Mouse (Mus musculus): ENCODE measurements around the gene Hist1h2ae.
A peak's percentile ranks its signal among the peaks of the same experiment; 100 is the strongest.
"Not testable (repeated sequence)": the region's sequence is repeated elsewhere in the genome, so short reads cannot be mapped to it uniquely, and the experiment has no call there.

Hist1h2ae gene

DNA sequence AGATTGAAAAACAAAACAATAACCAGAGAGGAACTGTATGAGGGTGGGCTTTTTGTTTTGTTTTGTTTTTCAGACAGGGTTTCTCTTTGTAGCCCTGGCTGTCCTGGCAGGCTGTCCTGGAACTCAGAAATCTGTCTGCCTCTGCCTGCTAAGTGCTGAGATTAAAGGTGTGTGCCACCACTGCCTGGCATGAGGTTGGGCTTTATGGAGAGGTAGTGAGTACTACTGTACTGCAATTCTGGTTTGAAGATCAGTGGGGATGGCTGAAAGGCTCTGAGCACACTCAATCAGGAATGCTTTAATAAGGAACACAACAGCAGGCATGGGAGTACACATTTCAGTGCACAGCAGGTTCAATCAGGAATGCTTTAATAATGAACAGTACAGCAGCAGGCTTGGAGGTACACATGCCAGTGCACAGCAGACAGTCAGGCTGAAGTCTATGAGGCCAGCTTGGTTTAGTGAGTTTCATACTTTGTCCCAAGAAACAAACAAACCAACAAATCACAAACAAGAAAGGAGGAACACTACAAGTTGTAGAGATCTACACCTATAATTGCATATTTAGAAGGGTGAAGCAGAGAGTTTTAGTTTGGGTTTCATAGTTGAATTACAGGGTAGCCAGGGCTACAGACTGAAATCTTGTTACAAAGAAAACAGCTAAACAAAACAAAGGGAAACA, 12.5 kb upstream of the Hist1h2ae start:
- peak; percentile 48 for DNase-seq (ENCODE audit: low read depth, low spot score)

DNA sequence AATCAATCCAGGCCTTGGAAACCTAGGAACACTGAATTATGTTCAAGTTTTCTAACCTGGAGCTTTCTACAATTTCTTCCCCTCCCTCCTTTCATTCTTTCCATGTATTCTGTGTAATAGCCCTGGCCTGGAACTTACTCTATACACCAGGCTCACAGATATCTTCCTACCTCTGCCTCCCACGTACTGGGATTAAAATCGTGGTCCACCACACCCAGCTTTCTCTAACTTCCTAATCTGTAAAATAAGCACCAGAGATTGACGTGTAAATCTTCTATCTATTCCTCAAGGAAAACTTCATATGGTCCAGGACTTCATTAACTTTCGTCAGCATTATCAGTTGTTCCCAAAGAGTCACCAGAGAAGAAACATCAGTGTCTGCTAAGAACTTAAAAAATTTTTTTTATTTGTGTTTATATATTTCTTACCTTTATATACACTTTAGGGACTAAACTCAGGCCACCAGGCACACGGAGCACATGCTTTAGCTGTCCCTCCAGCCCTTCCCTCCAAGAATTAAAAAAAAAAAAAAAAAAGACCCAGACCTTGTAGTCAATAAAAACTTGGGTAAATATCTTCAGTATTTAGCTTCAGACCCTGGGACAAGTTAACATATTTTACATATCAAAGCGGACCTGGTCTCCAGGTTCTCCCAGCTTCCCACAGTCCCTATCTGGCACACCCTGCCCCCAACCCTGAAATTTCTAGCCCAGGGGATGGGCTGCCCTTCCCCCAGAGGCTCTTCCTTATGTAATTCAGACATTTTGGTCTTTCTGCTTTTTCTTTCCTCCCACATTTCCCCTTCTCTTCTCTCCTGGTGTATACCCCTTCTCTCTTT, 11.4 kb upstream of the Hist1h2ae start:
- DNase-seq (ENCODE audit: low read depth, low spot score) = peak; percentile 75

DNA sequence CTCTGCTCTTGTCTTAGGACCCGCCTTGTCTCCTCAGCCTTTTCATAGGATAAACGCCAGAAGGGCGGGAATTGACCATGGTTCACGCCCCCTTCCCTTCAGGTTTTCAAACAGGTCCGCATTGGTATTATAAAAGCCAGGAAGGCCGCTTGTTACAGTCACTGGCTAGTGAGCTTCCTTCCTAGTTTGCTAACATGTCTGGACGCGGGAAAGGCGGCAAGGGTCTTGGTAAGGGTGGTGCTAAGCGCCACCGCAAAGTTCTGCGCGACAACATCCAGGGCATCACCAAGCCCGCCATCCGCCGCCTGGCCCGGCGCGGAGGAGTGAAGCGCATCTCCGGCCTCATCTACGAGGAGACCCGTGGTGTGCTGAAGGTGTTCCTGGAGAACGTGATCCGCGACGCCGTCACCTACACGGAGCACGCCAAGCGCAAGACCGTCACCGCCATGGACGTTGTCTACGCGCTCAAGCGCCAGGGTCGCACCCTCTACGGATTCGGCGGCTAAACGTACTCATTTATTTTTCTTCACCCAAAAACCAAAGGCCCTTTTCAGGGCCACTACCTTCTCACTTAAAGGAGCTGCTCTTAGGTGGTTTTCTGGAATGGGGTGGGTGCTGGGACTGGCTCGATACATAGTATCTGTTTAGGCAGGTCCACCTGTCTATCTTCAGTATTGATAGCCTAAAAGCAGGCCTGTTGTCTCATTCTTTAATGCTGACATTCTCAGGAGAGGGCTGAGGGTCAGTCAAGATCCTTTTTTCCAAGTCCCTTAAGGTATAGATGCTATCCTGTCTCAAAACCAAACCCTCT, 10.6 kb upstream of the Hist1h2ae start, which contains the start of gene Hist1h4d:
TSS of gene Hist1h4d (plus strand) at position 191 of the 811 bp plus-strand sequence.
- DNase-seq (ENCODE audit: low read depth, low spot score) = peak; percentile 97

DNA sequence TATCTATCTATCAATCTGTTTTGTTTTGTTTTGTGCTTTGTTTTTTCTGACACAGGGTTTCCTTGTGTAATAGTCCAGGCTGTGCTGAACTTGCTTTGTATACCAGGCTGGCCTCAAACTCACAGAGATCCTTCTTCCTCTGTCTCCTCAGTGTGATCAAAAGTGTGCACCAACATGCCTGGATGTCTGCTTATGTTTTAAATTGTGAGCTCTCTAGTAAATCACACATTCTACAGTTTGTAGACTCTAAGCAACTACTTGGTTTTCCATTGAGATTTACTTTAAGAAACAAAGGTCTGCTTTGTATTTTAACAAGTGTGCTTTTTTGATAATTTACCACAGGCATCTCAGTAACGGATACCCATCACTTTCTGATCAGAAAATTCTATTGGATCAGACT, 6.8 kb upstream of the Hist1h2ae start:
- no peak for DNase-seq (ENCODE audit: low read depth, low spot score)

DNA sequence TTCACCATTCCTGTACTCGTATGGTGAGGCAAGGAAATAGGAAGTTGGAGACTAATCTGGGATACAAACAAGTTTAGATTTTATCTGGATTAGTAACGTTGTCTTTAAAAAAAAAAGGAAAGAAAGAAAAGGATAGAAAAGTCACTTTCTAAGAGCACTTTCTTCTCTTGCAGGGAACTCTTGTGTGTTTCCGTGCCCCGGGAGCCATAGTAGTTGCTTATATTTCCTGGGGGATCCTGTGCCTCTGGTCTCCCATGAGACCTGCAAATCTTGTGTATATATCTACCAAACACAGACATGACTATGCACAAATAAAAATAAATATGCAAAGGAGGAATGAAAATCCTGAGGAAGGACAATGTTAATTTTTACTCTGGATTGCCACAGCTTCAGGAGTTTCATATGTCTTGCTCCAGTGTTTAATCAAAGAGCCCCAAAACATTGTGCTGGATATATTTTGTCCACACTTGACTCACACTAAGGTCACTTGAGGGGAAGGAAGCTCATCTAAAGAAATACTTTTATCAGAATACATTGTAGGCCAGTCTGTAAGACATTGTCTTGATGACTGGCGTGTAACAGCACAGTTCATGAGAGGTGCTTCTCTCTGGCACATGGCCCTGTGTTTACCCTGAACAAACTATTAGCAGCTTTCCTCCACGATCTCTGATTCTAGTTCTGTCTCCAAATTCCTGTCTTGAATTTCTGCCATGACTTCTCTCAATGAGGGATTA, 6.1 kb upstream of the Hist1h2ae start:
- DNase-seq (ENCODE audit: low read depth, low spot score) = no peak

DNA sequence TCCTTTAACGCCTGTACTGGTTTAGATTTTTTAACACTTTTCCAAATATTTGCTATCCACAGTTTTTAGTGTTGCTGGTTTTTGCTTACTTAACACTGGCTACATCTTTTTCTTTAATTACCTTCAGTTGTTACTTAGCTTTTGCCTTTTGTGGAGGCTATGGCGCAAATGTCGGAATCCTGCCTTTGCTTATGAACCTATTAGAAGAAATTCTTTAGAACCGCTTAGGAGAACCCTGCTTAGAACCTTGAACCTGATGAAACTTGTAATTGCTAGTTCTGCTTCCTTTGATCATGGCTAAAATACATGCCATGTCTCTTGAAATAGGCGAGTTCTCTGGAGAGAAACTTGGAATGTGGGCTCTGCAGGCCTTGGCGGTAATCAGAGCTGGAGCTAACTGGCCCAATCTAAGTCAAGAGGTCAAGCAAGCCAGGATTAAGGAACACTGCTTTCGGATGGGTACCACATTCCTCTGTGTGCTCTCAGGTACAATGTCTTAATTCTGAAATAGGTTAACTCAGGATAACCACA, 5.4 kb upstream of the Hist1h2ae start:
- peak; percentile 67 for DNase-seq (ENCODE audit: low read depth, low spot score)

DNA sequence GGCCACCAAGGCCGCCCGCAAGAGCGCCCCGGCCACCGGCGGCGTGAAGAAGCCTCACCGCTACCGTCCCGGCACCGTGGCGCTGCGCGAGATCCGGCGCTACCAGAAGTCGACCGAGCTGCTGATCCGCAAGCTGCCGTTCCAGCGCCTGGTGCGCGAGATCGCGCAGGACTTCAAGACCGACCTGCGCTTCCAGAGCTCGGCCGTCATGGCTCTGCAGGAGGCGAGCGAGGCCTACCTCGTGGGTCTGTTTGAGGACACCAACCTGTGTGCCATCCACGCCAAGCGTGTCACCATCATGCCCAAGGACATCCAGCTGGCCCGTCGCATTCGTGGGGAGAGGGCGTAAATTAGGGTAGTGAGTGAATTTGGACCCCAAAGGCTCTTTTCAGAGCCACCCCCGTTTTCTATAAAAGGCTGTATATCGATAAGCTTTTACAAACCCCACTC, 4.9 kb upstream of the Hist1h2ae start:
- DNase-seq (ENCODE audit: low read depth, low spot score) = not testable (repeated sequence)

DNA sequence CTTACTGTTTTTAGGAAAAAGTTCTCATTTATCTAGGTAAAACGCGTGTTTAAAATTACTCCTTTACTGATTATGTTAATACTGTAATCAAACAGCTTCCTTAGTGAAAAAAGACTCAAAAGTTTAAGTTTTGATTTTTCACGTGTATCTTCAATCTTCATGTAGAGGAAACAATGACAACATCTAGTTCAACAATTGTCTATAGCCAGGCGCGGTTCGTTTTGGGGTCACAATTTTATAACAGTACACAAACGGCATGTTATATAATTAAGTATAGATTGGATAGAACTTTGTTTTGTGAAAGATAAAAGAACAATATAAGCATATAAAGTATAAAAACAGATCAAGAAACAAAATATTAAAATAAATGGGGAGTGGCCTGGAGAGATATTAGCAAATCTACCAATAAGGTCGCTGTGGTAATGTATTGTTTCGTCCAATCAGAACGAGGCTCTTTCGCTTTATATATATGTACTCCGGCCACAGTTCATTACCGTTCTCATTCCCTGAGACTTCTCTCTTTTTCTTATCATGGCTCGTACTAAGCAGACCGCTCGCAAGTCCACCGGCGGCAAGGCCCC, 4.3 kb upstream of the Hist1h2ae start, which contains the start of gene Hist1h3d:
TSS of gene Hist1h3d (plus strand) at position 493 of the 581 bp plus-strand sequence.
- peak; percentile 90 for DNase-seq (ENCODE audit: low read depth, low spot score)

DNA sequence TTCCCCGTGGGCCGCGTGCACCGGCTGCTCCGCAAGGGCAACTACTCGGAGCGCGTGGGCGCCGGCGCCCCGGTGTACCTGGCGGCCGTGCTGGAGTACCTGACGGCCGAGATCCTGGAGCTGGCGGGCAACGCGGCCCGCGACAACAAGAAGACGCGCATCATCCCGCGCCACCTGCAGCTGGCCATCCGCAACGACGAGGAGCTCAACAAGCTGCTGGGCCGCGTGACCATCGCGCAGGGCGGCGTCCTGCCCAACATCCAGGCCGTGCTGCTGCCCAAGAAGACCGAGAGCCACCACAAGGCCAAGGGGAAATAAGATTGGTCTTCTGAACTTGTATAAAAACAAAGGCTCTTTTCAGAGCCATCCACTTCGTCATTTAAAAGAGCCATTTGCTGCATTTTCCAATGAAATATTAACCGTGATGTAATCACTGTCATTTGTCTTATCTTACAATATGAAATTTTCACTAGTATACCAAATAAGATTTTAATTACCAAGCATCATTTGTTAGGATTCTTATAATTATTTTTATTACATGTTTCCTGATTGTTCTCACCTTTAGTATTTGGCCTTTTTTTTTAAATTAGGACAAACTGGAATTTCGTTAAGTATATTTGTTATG, 3.6 kb upstream of the Hist1h2ae start:
- peak; percentile 20 for DNase-seq (ENCODE audit: low read depth, low spot score)

DNA sequence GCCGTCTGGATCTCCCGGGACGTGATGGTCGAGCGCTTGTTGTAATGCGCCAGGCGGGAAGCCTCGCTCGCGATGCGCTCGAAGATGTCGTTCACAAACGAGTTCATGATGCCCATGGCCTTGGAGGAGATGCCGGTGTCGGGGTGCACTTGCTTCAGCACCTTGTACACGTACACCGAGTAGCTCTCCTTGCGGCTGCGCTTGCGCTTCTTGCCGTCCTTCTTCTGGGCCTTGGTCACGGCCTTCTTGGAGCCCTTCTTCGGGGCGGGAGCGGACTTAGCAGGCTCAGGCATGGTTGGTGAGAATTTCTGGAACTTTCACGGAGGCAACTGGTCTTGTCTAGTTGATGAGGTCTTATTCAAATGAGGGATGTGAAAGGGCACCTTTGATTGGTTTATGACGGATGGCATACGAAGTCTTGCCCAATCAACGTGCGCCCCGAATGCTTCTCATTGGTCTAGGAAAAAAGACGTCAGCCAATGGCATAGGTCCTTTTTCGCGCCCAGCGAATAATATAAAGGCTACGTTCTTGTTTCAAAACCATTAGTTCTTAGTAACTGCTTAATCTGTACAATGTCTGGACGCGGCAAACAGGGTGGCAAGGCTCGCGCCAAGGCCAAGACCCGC, 3.0 kb upstream of the Hist1h2ae start, which contains the start of the genes Hist1h2bf and Hist1h2ad:
TSS of gene Hist1h2bf (minus strand) at position 299 of the 627 bp plus-strand sequence.
TSS of gene Hist1h2ad (plus strand) at position 484 of the 627 bp plus-strand sequence.
- peak; percentile 97 for DNase-seq (ENCODE audit: low read depth, low spot score)

DNA sequence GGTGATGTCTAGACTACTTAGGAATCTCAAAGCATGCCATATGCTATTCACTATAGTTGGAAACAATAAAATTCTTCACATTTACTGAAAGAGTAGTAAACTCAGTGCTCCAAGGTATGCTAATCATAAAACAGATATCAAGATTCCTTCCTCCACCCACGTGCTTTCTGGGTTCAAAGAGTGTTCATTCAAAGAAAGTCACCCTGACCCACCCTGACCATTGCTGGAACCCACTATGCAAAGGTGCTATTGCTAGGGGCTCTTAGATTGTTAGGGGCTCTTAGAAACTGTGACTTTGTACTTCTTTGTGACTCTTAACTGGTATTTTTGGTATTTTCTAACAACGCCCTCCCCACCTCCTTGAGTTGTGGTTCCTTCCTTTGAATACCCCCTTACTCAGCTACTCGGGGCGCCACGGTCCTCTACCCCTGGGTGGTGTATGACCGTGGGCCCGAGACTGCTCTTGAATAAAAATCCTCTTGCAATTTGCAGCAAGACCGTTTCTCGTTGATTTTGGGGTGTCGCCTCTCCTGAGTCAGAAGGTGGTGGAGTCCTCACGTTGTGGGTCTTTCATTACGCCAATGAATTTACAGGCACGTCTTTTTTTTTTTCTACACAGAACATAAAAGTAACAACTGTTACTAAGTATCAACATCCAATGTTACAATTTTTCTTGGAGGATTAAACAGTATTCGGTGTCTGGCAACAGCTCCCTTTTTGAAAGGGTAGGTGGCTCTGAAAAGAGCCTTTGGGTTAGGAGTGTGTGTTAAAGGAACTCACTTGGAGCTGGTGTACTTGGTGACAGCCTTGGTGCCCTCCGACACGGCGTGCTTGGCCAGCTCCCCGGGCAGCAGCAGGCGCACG, 2.2 kb upstream of the Hist1h2ae start:
- DNase-seq (ENCODE audit: low read depth, low spot score) = peak; percentile 26

DNA sequence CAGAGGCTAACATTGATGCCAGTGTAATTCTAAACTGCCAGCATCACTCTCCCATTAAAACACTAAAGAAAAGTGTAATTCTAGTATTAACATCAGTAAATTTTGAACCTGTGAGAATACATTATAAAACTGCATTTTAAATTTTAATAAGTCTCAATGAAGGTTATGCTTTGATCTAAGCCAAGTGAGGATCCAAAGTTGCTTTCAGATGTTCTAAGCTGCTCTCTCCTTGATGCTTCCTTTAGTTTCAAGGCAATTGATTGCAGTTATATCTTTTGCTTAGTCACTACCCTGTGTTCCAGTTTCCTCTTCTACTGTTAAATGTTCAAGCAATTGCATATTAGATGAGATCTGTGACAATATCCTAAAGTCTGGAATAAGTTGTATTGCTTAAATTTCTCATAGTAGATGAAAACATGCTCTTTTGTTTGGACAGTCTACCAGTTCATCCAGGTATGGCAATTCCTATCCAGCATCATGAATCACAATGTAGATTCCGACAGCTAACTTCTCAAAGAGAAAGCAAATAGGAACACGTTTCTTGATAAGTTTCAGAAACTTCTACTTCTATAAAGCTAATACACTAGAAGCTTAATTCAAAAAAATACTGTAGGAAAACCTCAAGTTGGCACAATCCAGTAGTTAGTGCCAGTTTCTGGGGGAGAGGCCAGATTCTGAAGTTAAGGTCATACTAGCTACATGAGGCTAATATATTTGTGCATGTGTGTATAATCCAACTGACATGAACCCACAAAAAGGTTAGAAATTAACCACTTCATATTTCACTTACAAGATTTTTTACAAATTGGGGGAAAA, 1.4 kb upstream of the Hist1h2ae start:
- DNase-seq (ENCODE audit: low read depth, low spot score) = peak; percentile 57

DNA sequence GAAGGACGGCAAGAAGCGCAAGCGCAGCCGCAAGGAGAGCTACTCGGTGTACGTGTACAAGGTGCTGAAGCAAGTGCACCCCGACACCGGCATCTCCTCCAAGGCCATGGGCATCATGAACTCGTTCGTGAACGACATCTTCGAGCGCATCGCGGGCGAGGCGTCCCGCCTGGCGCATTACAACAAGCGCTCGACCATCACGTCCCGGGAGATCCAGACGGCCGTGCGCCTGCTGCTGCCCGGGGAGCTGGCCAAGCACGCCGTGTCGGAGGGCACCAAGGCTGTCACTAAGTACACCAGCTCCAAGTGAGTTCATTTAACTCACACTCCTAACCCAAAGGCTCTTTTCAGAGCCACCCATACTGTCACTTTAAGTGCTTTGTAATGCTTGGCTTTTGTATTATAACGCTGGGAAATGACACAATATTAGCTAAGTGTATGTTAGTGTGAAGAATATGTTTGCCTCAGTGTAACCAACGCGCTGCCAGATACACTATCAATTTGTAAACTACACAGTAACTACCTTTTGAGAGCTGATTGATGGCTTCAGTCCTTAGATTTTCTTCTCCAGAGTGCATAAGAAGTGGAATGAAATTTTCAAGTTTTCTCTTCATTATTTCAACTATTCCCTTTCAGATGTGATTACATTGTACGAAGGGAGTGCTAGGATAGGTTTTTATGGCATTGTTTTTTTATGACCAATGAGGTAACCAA, 641 bp upstream of the Hist1h2ae start:
- DNase-seq (ENCODE audit: low read depth, low spot score) = peak; percentile 57

DNA sequence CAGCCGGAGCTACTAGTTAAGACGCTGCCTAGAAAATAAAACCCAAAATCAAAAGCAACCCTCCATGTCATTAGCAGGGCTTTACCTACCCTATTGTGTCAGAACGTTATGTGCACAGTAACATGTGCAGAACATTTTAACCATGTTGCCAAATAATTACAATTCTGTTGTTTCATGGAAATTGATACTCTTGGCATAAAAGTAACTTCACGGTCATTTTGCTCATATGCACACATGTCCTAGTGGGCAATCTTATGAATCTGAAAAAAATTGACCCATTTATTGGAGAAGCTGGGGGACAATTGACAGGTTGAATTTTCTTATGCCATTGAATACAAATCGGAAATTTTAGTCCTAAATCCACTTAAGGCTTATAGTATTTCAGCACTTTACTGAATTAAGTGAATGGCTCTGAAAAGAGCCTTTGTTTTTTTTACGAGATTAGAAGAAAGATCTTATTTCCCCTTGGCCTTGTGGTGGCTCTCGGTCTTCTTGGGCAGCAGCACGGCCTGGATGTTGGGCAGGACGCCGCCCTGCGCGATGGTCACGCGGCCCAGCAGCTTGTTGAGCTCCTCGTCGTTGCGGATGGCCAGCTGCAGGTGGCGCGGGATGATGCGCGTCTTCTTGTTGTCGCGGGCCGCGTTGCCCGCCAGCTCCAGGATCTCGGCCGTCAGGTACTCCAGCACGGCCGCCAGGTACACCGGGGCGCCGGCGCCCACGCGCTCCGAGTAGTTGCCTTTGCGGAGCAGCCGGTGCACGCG, 579 bp downstream of the Hist1h2ae start:
- DNase-seq (ENCODE audit: low read depth, low spot score) = peak; percentile 61

DNA sequence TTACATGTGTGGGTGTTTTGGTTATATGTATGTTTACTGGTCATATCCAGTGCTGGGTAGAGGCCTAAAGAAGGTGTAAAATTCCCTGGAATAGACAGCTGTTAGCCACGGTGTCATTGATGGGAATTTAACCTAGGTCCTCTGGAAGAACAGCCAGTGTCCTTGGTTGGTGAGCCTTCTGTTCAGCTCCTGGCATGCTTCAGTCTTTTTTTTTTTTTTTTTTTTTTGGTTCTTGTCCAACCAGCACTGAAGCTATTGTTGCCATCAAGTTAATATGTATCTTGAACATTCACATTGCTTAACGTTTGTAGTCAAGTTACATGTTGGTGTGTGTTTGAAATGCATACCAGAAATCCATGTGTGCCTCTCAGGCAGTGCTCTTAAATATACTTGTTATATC, 6.5 kb downstream of the Hist1h2ae start:
- DNase-seq (ENCODE audit: low read depth, low spot score) = peak; percentile 63
